Mouse (Mus musculus): Measurements from ENCODE around the gene Il9r. TPM values are rescaled to one million over a fixed set of nuclear protein-coding genes. Genes with fewer than 3 reads are reported as not detected.
"Not testable (repeated sequence)": the region's sequence is repeated elsewhere in the genome, so short reads cannot be mapped to it uniquely, and the experiment has no call there.

The Il9r gene
- polyA plus RNA-seq, 1 experiment from 2014 or later = not detected

DNA sequence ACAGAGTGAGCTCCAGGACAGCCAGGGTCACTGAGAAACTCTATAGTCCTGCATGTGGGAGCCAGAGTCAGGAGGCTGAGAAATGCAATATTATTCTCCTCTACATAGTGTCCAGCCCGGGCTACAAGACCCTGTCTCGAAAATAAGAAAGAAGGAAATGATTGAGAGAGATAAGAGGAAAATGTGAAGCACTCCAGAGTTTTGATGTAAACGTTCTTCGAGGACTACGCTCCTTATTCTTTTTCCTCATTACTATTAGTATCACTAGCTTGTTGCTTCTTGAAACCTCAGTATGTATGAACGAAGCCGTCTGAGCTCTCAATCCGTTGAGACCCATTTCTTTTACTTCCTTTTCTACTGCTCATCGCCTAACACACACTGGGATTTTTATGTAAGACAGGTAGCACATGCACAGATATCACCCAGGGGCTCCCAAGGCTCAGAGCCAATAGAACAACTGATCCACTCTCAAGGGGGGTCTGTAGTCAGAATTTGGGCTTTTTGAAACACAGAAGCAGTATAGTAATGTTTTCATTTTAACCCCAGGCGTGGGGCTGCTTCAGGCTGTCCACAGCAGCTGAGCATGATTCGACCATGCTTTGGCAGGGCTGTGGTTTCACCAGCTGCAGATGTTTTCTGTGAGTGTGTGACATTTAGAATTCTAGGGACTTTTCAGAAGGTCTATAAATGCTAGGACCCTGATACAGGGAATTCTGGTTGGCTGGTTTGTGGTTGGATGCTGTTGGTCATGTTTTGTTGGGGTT lies 2.0 kb upstream of the Il9r start:
- no peak overlapping the region for H3K4me2 ChIP-seq (replicated peaks; ENCODE audit: low read depth, low read length)
- H3K4me3 ChIP-seq (ENCODE audit: low read length) = no peak overlapping the region
- no peak overlapping the region for H3K9ac ChIP-seq (replicated peaks; ENCODE audit: low read length)
- H3K36me3 ChIP-seq (ENCODE audit: insufficient read depth, low read length) = no peaks in the 10 kb centered on the region
- WGBS = 75% methylated on average over 11 of the region's 11 CpGs
- no peak overlapping the region for H3K27ac ChIP-seq (ENCODE audit: low read length)
- peaks cover 12% of the 10 kb centered on the region for H3K4me1 ChIP-seq (ENCODE audit: insufficient read depth, low read length)
- H3K27me3 ChIP-seq (ENCODE audit: insufficient read depth, low read length) = no peaks in the 10 kb centered on the region
- no peak for ATAC-seq (ENCODE audit: low FRiP score, low TSS enrichment)
- H3K9me3 ChIP-seq (ENCODE audit: low read length) = no peaks in the 10 kb centered on the region

DNA sequence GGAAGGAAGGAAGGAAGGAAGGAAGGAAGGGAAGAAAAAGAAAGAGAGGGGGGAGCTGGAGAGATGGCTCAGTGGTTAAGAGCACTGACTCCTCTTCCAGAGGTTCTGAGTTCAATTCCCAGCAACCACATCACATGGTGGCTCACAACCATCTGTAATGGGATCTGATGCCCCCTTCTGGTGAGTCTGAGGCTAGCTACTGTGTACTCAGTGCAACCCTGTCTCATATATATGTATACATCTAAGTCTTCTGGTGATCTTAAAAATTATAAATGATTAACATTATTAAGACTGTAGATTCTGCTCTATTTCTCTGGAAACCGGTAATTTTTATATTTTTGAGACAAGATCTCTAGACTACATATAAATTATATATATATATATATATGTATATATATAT lies 913 bp upstream of the Il9r start:
- not testable (repeated sequence) for H3K9me3 ChIP-seq (ENCODE audit: low read length); ATAC-seq (ENCODE audit: low FRiP score, low TSS enrichment); H3K36me3 ChIP-seq (ENCODE audit: insufficient read depth, low read length)

DNA sequence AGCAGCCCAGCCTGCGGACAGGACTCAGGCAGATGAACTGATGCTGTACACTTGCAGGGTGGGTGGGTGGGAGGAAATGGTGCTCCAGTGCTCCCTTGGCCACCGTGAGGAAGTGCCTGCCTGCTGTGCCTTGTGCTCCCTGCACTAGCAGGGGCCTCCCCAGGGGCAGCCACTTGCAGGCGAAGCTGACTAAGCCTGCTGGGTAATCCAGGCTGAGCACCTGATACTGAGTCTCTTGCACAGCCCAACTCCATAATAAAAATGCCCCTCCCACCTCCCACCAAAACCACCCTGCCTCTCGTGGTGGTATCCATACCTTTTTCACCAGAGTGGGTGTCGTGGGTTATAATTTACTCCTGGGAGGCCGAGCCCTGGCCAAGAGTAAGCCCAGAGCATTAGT lies 849 bp downstream of the Il9r start:
- Histone ChIP-seq H3K9ac (replicated peaks; ENCODE audit: low read length) (no peak overlapping the region), H3K4me2 (replicated peaks; ENCODE audit: low read depth, low read length) (no peak overlapping the region), H3K4me1 (ENCODE audit: insufficient read depth, low read length) (no peaks in the 10 kb centered on the region), H3K4me3 (ENCODE audit: low read length) (no peak overlapping the region), H3K36me3 (ENCODE audit: insufficient read depth, low read length) (no peaks in the 10 kb centered on the region), H3K27ac (ENCODE audit: low read length) (no peak overlapping the region), H3K9me3 (ENCODE audit: low read length) (no peaks in the 10 kb centered on the region), H3K27me3 (ENCODE audit: insufficient read depth, low read length) (no peaks in the 10 kb centered on the region)
- 53% methylated on average over 6 of the region's 6 CpGs for WGBS
- ATAC-seq (ENCODE audit: low FRiP score, low TSS enrichment) = no peak

More for the DNA sequence above, 913 bp upstream of the Il9r start:
- not testable (repeated sequence) for H3K9ac ChIP-seq (replicated peaks; ENCODE audit: low read length); H3K4me1 ChIP-seq (ENCODE audit: insufficient read depth, low read length); H3K27ac ChIP-seq (ENCODE audit: low read length); H3K4me2 ChIP-seq (replicated peaks; ENCODE audit: low read depth, low read length); H3K27me3 ChIP-seq (ENCODE audit: insufficient read depth, low read length); H3K4me3 ChIP-seq (ENCODE audit: low read length)
- 73% methylated on average over 1 of the region's 1 CpGs for WGBS

DNA sequence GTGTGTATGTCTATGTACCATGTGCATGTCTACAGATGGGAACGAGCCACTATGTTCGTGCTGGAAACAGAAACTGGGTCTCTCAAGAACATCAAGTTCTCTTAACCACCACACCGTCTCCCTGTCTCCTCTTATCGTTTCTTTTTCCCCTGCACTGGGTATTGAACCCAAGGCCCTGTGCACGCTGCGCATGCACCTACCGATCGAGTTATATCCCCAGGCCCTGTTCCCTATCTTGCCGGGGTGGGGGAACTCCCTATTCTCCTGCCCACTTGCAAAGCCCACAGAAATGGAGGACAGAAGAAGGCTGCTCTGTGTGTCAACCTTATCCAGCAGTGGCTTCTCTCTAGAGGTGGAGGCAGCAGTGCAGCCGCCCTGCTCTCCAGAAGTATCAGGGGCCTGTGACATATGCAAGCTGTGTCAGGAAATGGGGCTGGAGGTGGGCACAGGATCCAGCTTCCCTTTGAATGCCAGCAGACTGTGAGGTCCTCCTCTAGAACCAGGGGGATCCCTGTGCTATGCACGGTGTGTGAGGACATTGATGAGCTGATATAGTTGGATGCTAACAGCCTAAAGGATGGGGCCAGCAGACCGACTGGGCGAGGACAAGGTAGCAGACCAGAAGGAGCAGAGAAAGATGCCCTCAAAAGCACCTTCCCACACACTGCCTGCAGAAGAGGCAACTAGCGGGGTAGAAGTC lies 1.7 kb downstream of the Il9r start:
- H3K4me3 ChIP-seq (ENCODE audit: low read length) = no peak overlapping the region
- H3K27ac ChIP-seq (ENCODE audit: low read length) = no peak overlapping the region
- no peak overlapping the region for H3K9ac ChIP-seq (replicated peaks; ENCODE audit: low read length)
- H3K27me3 ChIP-seq (ENCODE audit: insufficient read depth, low read length) = no peaks in the 10 kb centered on the region
- ATAC-seq (ENCODE audit: low FRiP score, low TSS enrichment) = no peak
- H3K36me3 ChIP-seq (ENCODE audit: insufficient read depth, low read length) = no peaks in the 10 kb centered on the region
- no peaks in the 10 kb centered on the region for H3K9me3 ChIP-seq (ENCODE audit: low read length)
- H3K4me2 ChIP-seq (replicated peaks; ENCODE audit: low read depth, low read length) = no peak overlapping the region
- WGBS = 74% methylated on average over 14 of the region's 14 CpGs
- no peaks in the 10 kb centered on the region for H3K4me1 ChIP-seq (ENCODE audit: insufficient read depth, low read length)

- 25% methylated on average over 3 of the region's 3 CpGs for WGBS
- H3K27me3 ChIP-seq (ENCODE audit: insufficient read depth, low read length) = no peaks in the 10 kb centered on the region
- no peak overlapping the region for H3K9ac ChIP-seq (replicated peaks; ENCODE audit: low read length)
- no peak for ATAC-seq (ENCODE audit: low FRiP score, low TSS enrichment)
- H3K9me3 ChIP-seq (ENCODE audit: low read length) = no peaks in the 10 kb centered on the region
- no peaks in the 10 kb centered on the region for H3K4me1 ChIP-seq (ENCODE audit: insufficient read depth, low read length)
- H3K4me3 ChIP-seq (ENCODE audit: low read length) = no peak overlapping the region
- no peak overlapping the region for H3K27ac ChIP-seq (ENCODE audit: low read length)
- H3K4me2 ChIP-seq (replicated peaks; ENCODE audit: low read depth, low read length) = no peak overlapping the region
- no peaks in the 10 kb centered on the region for H3K36me3 ChIP-seq (ENCODE audit: insufficient read depth, low read length)
Measured at GRCm38 (mm10) chr11:32197766-32198165, 2.3 kb downstream of the Il9r start.

GRCm38 (mm10) chr11:32196727-32197126 lies 3.4 kb downstream of the Il9r start:
- no peak for ATAC-seq (ENCODE audit: low FRiP score, low TSS enrichment)
- 48% methylated on average over 6 of the region's 6 CpGs for WGBS

DNA sequence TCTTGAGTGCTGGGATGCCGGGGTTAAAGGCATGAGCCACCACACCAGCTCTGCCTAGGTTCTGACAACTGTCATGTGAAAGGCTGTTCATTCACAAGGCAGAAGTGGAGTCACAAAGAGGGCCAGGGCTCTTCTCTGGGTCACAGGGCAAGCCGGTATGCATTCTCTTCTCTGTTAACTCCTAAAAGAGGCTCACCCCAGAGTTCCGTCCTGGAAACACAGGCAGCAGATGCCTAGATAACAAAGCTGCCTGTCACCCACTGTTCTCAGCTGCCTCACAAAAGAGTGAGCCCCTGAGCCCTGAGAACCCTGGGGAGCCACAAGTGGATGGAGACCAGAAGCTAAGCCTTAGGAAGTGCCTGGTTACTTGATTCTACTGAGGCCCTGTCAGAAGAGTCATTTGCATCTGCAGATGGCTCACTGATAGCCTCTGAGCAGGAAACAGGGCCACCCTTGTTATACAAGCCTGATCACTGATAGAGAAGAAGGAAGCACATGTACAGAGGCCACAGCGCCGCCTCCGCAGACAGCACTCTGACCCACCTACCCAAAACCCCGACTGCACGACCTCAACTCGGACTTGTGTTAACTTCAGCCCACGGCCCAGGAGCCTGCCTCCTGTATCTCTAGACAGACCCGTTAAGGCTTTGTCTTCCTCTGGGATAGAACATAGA lies 4.1 kb downstream of the Il9r start:
- Histone ChIP-seq H3K9me3 (ENCODE audit: low read length) (no peaks in the 10 kb centered on the region), H3K9ac (replicated peaks; ENCODE audit: low read length) (no peak overlapping the region), H3K27me3 (ENCODE audit: insufficient read depth, low read length) (no peaks in the 10 kb centered on the region), H3K4me2 (replicated peaks; ENCODE audit: low read depth, low read length) (no peak overlapping the region), H3K4me1 (ENCODE audit: insufficient read depth, low read length) (no peaks in the 10 kb centered on the region), H3K27ac (ENCODE audit: low read length) (no peak overlapping the region), H3K36me3 (ENCODE audit: insufficient read depth, low read length) (no peaks in the 10 kb centered on the region), H3K4me3 (ENCODE audit: low read length) (no peak overlapping the region)
- ATAC-seq (ENCODE audit: low FRiP score, low TSS enrichment) = no peak
- WGBS = 44% methylated on average over 11 of the region's 11 CpGs

More at GRCm38 (mm10) chr11:32196727-32197126, 3.4 kb downstream of the Il9r start:
- Histone ChIP-seq H3K27ac (ENCODE audit: low read length) (no peak overlapping the region), H3K9me3 (ENCODE audit: low read length) (no peaks in the 10 kb centered on the region), H3K9ac (replicated peaks; ENCODE audit: low read length) (no peak overlapping the region), H3K4me1 (ENCODE audit: insufficient read depth, low read length) (no peaks in the 10 kb centered on the region), H3K36me3 (ENCODE audit: insufficient read depth, low read length) (no peaks in the 10 kb centered on the region), H3K27me3 (ENCODE audit: insufficient read depth, low read length) (no peaks in the 10 kb centered on the region), H3K4me3 (ENCODE audit: low read length) (no peak overlapping the region), H3K4me2 (replicated peaks; ENCODE audit: low read depth, low read length) (no peak overlapping the region)

- Histone ChIP-seq H3K27ac (ENCODE audit: low read length) (no peak overlapping the region), H3K4me3 (ENCODE audit: low read length) (no peak overlapping the region), H3K27me3 (ENCODE audit: insufficient read depth, low read length) (no peaks in the 10 kb centered on the region), H3K9me3 (ENCODE audit: low read length) (no peaks in the 10 kb centered on the region), H3K4me2 (replicated peaks; ENCODE audit: low read depth, low read length) (no peak overlapping the region), H3K4me1 (ENCODE audit: insufficient read depth, low read length) (no peaks in the 10 kb centered on the region), H3K36me3 (ENCODE audit: insufficient read depth, low read length) (no peaks in the 10 kb centered on the region), H3K9ac (replicated peaks; ENCODE audit: low read length) (no peak overlapping the region)
- no peak for ATAC-seq (ENCODE audit: low FRiP score, low TSS enrichment)
- WGBS = 82% methylated on average over 5 of the region's 5 CpGs
Measured at GRCm38 (mm10) chr11:32194626-32195025, 5.5 kb downstream of the Il9r start.

GRCm38 (mm10) chr11:32194086-32194485 lies 6.0 kb downstream of the Il9r start:
- Histone ChIP-seq H3K36me3 (ENCODE audit: insufficient read depth, low read length) (no peaks in the 10 kb centered on the region), H3K4me2 (replicated peaks; ENCODE audit: low read depth, low read length) (no peak overlapping the region), H3K4me1 (ENCODE audit: insufficient read depth, low read length) (no peaks in the 10 kb centered on the region), H3K9me3 (ENCODE audit: low read length) (no peaks in the 10 kb centered on the region), H3K27me3 (ENCODE audit: insufficient read depth, low read length) (no peaks in the 10 kb centered on the region), H3K9ac (replicated peaks; ENCODE audit: low read length) (no peak overlapping the region), H3K4me3 (ENCODE audit: low read length) (no peak overlapping the region), H3K27ac (ENCODE audit: low read length) (no peak overlapping the region)
- no peak for ATAC-seq (ENCODE audit: low FRiP score, low TSS enrichment)
- 77% methylated on average over 10 of the region's 10 CpGs for WGBS

- Histone ChIP-seq H3K4me2 (replicated peaks; ENCODE audit: low read depth, low read length) (no peak overlapping the region), H3K4me1 (ENCODE audit: insufficient read depth, low read length) (no peaks in the 10 kb centered on the region), H3K27ac (ENCODE audit: low read length) (no peak overlapping the region), H3K9ac (replicated peaks; ENCODE audit: low read length) (no peak overlapping the region), H3K4me3 (ENCODE audit: low read length) (no peak overlapping the region), H3K36me3 (ENCODE audit: insufficient read depth, low read length) (no peaks in the 10 kb centered on the region), H3K9me3 (ENCODE audit: low read length) (no peaks in the 10 kb centered on the region), H3K27me3 (ENCODE audit: insufficient read depth, low read length) (no peaks in the 10 kb centered on the region)
- no peak for ATAC-seq (ENCODE audit: low FRiP score, low TSS enrichment)
- WGBS = 79% methylated on average over 10 of the region's 10 CpGs
Measured at GRCm38 (mm10) chr11:32193156-32193555, 6.9 kb downstream of the Il9r start.
